Mouse (Mus musculus) monocyte, adult 5-6 weeks (primary cell): ENCODE results near the gene Prss47. TPM values are rescaled to one million over a fixed set of nuclear protein-coding genes. Genes with fewer than 3 reads are reported as not detected.

Experiments used
- ATAC-seq: fragments of 153-309, 156-312 bp; replicated peaks from 2 replicates; pipeline ENCODE4 v1.8.0; 2017; ENCODE audit warnings: mild to moderate bottlenecking; ENCODE audit not compliant: low TSS enrichment, insufficient number of reproducible peaks, severe bottlenecking, poor library complexity, low FRiP score
- total RNA-seq: library from RNA; stranded (forward); fragments of 200-1000, 200-491, 200-594 nt; gene quantifications from 3 replicates; pipeline ENCODE4 v1.2.3, GENCODE M21; 2017

Prss47 gene
- not detected in 3 replicates for total RNA-seq

GRCm38 (mm10) chr13:65052660-65053059 lies at the start of gene Prss47:
Gene Prss47, minus strand, starts transcription at chr13:65052760.
- ATAC-seq: 0 out of 2 replicates have a peak, but pooled peaks have one; percentile 13

DNA sequence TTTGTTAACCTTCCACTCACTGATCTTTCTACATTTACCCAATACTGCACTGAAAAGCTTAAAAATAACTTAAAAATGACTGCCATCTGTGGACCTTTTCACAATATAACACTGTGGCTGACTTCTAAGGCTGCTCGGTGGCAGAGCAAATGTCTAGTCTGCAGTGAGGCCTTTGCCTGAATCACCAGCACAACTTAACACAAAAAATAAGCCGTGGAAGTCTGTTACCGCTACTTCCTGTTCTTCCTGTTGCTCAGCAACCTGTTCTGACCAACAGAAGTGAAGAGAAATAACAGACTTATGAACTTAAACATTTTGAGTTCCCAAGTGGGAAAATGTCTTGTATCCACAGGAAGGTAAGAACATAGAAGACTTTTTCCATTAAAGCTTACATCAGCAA lies 48.7 kb upstream of the Prss47 start:
- ATAC-seq: peak; percentile 60

DNA sequence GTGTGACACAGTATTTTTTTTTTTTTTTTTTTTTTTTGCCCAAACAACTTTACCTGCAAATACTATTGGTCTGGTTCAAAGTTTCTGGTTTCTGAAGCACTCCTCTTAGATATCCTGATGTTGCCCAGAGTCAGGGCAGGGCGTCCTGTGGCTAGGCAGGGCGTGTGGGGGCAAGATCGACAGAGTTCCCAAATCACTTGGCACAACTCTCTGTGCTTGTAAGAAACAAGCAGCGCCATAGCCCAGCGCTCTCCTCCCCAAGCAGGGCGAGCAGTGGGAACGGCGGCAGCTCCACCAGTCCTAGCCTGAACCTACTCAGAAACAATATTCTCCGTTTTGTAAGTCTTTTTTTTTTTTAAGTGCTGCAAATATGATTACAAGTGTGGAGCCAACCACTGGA lies 48.1 kb upstream of the Prss47 start:
- no peak for ATAC-seq

DNA sequence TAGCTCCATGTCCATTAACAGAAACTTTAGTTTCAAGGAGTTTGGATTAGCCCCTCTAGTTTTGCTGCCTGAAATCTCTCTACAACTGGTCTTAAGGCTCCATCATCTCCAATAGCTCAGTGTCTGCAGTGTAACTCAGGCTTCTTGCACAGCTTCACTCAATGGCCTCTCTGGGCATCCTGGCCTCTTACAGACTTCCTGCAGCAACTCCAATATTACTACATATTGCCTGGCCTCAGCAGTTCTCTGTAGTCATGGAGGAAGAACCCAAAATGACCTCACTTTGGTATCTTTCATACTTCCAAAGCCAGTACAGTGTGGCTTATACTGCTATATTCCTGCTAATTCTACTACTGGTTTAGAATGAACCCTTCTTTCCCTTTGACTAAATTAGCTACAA lies 44.5 kb upstream of the Prss47 start:
- no peak for ATAC-seq

- no peak for ATAC-seq
These were observed 43.4 kb upstream of the Prss47 start for GRCm38 (mm10) chr13:65095923-65096322.

- ATAC-seq: no peak
These were observed 17.4 kb upstream of the Prss47 start for GRCm38 (mm10) chr13:65069969-65070368.

- ATAC-seq: peak; percentile 59; the same call in 1 of the 2 replicates
These were observed 17.5 kb downstream of the Prss47 start for GRCm38 (mm10) chr13:65035057-65035456.

DNA sequence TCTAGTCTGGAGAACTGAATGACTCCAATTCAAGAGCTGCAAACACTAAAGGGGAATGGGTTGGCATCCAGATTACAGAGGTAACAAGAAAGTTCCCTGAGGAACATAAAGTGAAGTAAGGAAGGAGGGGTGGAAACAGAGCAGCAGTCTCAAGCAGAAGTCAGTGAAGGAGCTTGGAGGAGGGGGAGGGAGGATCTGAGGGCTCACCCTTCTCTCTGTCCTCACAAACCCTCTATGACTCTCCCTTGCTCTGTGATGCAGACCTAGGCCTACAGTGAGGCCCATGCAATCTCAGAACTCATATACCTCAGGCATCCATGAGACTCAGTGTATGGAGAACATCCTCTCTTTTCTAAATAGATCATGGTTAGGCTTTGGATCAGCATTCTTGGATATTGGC lies 19.8 kb downstream of the Prss47 start, which contains the start of gene Spata31d1c:
TSS of gene Spata31d1c (plus strand) at position 301 of the 400 bp plus-strand sequence.
- no peak for ATAC-seq

GRCm38 (mm10) chr13:65011052-65011738 lies 41.4 kb downstream of the Prss47 start:
- no peak for ATAC-seq

DNA sequence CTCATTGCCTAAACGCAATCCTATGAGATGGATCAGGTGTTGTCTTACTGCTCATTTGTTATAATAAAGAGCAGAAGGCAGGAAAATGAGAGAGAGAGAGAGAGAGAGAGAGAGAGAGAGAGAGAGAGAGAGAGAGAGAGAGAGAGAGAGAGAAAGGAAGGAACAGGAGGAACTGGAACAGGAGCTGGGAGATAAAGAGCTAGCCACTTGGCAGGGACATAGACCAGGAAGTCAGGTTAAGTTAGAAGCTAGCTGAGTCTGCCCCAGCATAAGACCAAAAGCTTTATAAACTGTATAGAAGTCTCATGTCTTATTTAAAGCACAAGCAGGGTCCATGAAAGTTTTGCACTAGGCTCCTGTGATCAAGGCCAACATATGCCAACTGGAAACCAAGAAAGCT lies 44.6 kb downstream of the Prss47 start:
- ATAC-seq: no peak

DNA sequence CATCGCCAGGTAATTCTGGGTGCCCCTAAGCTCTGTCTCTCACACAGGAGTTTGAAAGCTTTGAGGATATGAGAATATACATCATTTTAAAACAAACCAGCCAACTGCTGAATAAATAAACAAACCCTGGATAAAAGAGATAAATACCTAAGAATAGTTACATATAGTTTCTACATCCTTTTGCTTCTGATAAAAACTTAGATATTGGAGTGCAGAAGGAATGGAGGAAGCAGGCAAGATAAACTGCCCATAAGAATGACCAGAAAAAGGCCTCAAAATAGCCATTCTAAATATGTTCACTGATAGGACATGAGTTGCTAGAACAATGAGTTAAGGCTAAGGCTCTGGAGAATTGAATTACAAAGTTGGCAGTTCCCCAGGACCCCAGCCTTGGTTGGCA lies 45.8 kb downstream of the Prss47 start:
- ATAC-seq: no peak

DNA sequence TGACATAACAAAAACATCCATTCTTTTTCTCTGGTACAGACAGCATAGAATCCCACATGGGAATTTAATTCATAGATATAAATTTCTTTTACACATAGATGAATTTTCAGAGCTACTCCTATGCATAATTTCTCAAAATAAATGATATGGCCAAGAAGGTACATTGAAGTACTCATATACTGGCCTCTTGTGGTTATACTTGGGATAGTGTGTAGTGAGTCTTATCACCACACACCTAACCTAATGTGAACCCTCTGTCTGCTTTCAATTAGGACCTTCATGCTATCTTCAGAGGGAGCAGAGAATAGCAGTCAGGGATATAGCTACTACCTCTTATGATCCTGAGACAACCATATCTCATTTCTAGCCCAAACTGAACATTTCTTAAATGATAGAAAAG lies 47.1 kb downstream of the Prss47 start:
- ATAC-seq: no peak

Other genes with a start within 250 kb of the Prss47 start
- not detected in 3 replicates for gene Cntnap3, start 148.8 kb downstream of the Prss47 start, total RNA-seq
- gene Spata31, start 135.4 kb downstream of the Prss47 start, total RNA-seq: 0.21 to 0.29 TPM in 2 of 3 replicates, not detected in the other
- gene Spata31d1c, start 19.7 kb downstream of the Prss47 start, total RNA-seq: 0.38 TPM in 1 of 3 replicates, not detected in the others
- 120 to 181 TPM (median 170 TPM) in 3 replicates for gene Mfsd14b, start 60.2 kb upstream of the Prss47 start, total RNA-seq
- not detected in 3 replicates for gene Olfr465-ps1, start 85.3 kb upstream of the Prss47 start, total RNA-seq
- not detected in 3 replicates for gene Olfr466, start 97.5 kb upstream of the Prss47 start, total RNA-seq
- not detected in 3 replicates for gene Nlrp4f, start 153.2 kb upstream of the Prss47 start, total RNA-seq
- not detected in 3 replicates for gene Gm10775, start 206.8 kb upstream of the Prss47 start, total RNA-seq
- gene Zfp369, start 226.1 kb upstream of the Prss47 start, total RNA-seq: 20.6 to 43.1 TPM (median 27.9 TPM) in 3 replicates